Mouse (Mus musculus): Measurements from ENCODE around the gene Ccr5. TPM values are rescaled to one million over a fixed set of nuclear protein-coding genes. Genes with fewer than 3 reads are reported as not detected.
"Not testable (repeated sequence)": the region's sequence is repeated elsewhere in the genome, so short reads cannot be mapped to it uniquely, and the experiment has no call there.

Ccr5 gene
- polyA plus RNA-seq, 1 experiment from 2014 or later = 0.27 TPM

GRCm38 (mm10) chr9:124111997-124112396 is 9.3 kb upstream of the Ccr5 start:
- WGBS = 67% methylated on average over 1 of the region's 1 CpGs
- no peak for ATAC-seq (ENCODE audit: extremely low read depth, insufficient number of reproducible peaks, low FRiP score, low TSS enrichment)
- H3K9me3 ChIP-seq = no peaks in the 10 kb centered on the region

GRCm38 (mm10) chr9:124112591-124113239 is 8.6 kb upstream of the Ccr5 start:
- H3K4me2 ChIP-seq = no peak overlapping the region
- ATAC-seq (ENCODE audit: extremely low read depth, insufficient number of reproducible peaks, low FRiP score, low TSS enrichment) = no peak
- 54% methylated on average over 1 of the region's 1 CpGs for WGBS

More at GRCm38 (mm10) chr9:124111997-124112396, 9.3 kb upstream of the Ccr5 start:
- no peaks in the 10 kb centered on the region for H3K4me1 ChIP-seq
- no peak overlapping the region for H3K27ac ChIP-seq (replicated peaks)
- no peak overlapping the region for H3K4me2 ChIP-seq
- no peak overlapping the region for H3K4me3 ChIP-seq
- no peaks in the 10 kb centered on the region for H3K27me3 ChIP-seq (replicated peaks)
- no peak overlapping the region for H3K9ac ChIP-seq
- no peaks in the 10 kb centered on the region for H3K36me3 ChIP-seq

GRCm38 (mm10) chr9:124113777-124114176 is 7.6 kb upstream of the Ccr5 start:
- no peaks in the 10 kb centered on the region for H3K27me3 ChIP-seq (replicated peaks)
- no peaks in the 10 kb centered on the region for H3K36me3 ChIP-seq
- no peak overlapping the region for H3K4me3 ChIP-seq
- H3K4me2 ChIP-seq = no peak overlapping the region
- H3K9me3 ChIP-seq = no peaks in the 10 kb centered on the region
- H3K27ac ChIP-seq (replicated peaks) = no peak overlapping the region
- no peak for ATAC-seq (ENCODE audit: extremely low read depth, insufficient number of reproducible peaks, low FRiP score, low TSS enrichment)
- 76% methylated on average over 1 of the region's 1 CpGs for WGBS
- H3K9ac ChIP-seq = no peak overlapping the region
- no peaks in the 10 kb centered on the region for H3K4me1 ChIP-seq

More at GRCm38 (mm10) chr9:124112591-124113239, 8.6 kb upstream of the Ccr5 start:
- no peak overlapping the region for H3K9ac ChIP-seq
- H3K27me3 ChIP-seq (replicated peaks) = no peaks in the 10 kb centered on the region
- H3K9me3 ChIP-seq = no peaks in the 10 kb centered on the region
- no peak overlapping the region for H3K4me3 ChIP-seq
- no peak overlapping the region for H3K27ac ChIP-seq (replicated peaks)
- no peaks in the 10 kb centered on the region for H3K36me3 ChIP-seq
- H3K4me1 ChIP-seq = no peaks in the 10 kb centered on the region

- no peak for ATAC-seq (ENCODE audit: extremely low read depth, insufficient number of reproducible peaks, low FRiP score, low TSS enrichment)
- H3K36me3 ChIP-seq = no peaks in the 10 kb centered on the region
- H3K9ac ChIP-seq = no peak overlapping the region
- H3K4me1 ChIP-seq = no peaks in the 10 kb centered on the region
- 81% methylated on average over 1 of the region's 1 CpGs for WGBS
- no peak overlapping the region for H3K4me2 ChIP-seq
- no peaks in the 10 kb centered on the region for H3K27me3 ChIP-seq (replicated peaks)
- H3K9me3 ChIP-seq = no peaks in the 10 kb centered on the region
- H3K4me3 ChIP-seq = no peak overlapping the region
- H3K27ac ChIP-seq (replicated peaks) = no peak overlapping the region
These were observed 2.9 kb upstream of the Ccr5 start for GRCm38 (mm10) chr9:124118489-124118888.

GRCm38 (mm10) chr9:124125576-124125975 is 4.2 kb downstream of the Ccr5 start:
- H3K4me1 ChIP-seq = peaks cover 3% of the 10 kb centered on the region; the same call in 1 of the 2 replicates
- H3K4me2 ChIP-seq = no peak overlapping the region
- no peak overlapping the region for H3K4me3 ChIP-seq
- H3K9me3 ChIP-seq = no peaks in the 10 kb centered on the region
- H3K27ac ChIP-seq (replicated peaks) = peak overlapping the region; percentile 77; the same call in 1 of the 2 replicates
- ATAC-seq (ENCODE audit: extremely low read depth, insufficient number of reproducible peaks, low FRiP score, low TSS enrichment) = no peak
- no peak overlapping the region for H3K9ac ChIP-seq
- no peaks in the 10 kb centered on the region for H3K27me3 ChIP-seq (replicated peaks)
- no peaks in the 10 kb centered on the region for H3K36me3 ChIP-seq
- 81% methylated on average over 11 of the region's 11 CpGs for whole genome bisulfite sequencing

GRCm38 (mm10) chr9:124126373-124126772 is 5.0 kb downstream of the Ccr5 start:
- Histone ChIP-seq H3K27ac (replicated peaks) (peak overlapping the region; percentile 77), H3K27me3 (replicated peaks) (no peaks in the 10 kb centered on the region), H3K36me3 (no peaks in the 10 kb centered on the region), H3K4me2 (peak overlapping the region; percentile 13; the same call in 1 of the 2 replicates), H3K4me1 (peaks cover 3% of the 10 kb centered on the region; the same call in 1 of the 2 replicates), H3K9ac (peak overlapping the region; percentile 50), H3K9me3 (no peaks in the 10 kb centered on the region), H3K4me3 (no peak overlapping the region)
- 22% methylated on average over 5 of the region's 5 CpGs for WGBS
- no peak for ATAC-seq (ENCODE audit: extremely low read depth, insufficient number of reproducible peaks, low FRiP score, low TSS enrichment)

GRCm38 (mm10) chr9:124127412-124127811 is 6.1 kb downstream of the Ccr5 start:
- Histone ChIP-seq H3K9me3 (no peaks in the 10 kb centered on the region), H3K4me1 (peaks cover 3% of the 10 kb centered on the region; the same call in 1 of the 2 replicates), H3K9ac (no peak overlapping the region), H3K36me3 (no peaks in the 10 kb centered on the region), H3K4me3 (no peak overlapping the region), H3K27ac (replicated peaks) (peak overlapping the region; percentile 42; the same call in 1 of the 2 replicates), H3K27me3 (replicated peaks) (no peaks in the 10 kb centered on the region), H3K4me2 (no peak overlapping the region)
- no peak for ATAC-seq (ENCODE audit: extremely low read depth, insufficient number of reproducible peaks, low FRiP score, low TSS enrichment)
- 24% methylated on average over 4 of the region's 4 CpGs for WGBS

- H3K36me3 ChIP-seq = no peaks in the 10 kb centered on the region
- H3K4me1 ChIP-seq = peaks cover 3% of the 10 kb centered on the region; the same call in 1 of the 2 replicates
- no peak overlapping the region for H3K4me3 ChIP-seq
- no peak overlapping the region for H3K27ac ChIP-seq (replicated peaks)
- H3K9me3 ChIP-seq = no peaks in the 10 kb centered on the region
- WGBS = 0% methylated on average over 1 of the region's 1 CpGs
- H3K4me2 ChIP-seq = no peak overlapping the region
- no peak overlapping the region for H3K9ac ChIP-seq
- ATAC-seq (ENCODE audit: extremely low read depth, insufficient number of reproducible peaks, low FRiP score, low TSS enrichment) = no peak
- H3K27me3 ChIP-seq (replicated peaks) = no peaks in the 10 kb centered on the region
These were observed 7.0 kb downstream of the Ccr5 start for GRCm38 (mm10) chr9:124128379-124128778.

GRCm38 (mm10) chr9:124132899-124133298 is 11.6 kb downstream of the Ccr5 start:
- H3K9ac ChIP-seq; H3K4me2 ChIP-seq; H3K36me3 ChIP-seq; H3K27ac ChIP-seq (replicated peaks); H3K9me3 ChIP-seq; H3K27me3 ChIP-seq (replicated peaks); H3K4me1 ChIP-seq; ATAC-seq (ENCODE audit: extremely low read depth, insufficient number of reproducible peaks, low FRiP score, low TSS enrichment); H3K4me3 ChIP-seq: not testable (repeated sequence)
- 68% methylated on average over 2 of the region's 2 CpGs for WGBS

GRCm38 (mm10) chr9:124134919-124135318 is 13.6 kb downstream of the Ccr5 start:
- H3K4me3 ChIP-seq; H3K9ac ChIP-seq; H3K4me2 ChIP-seq; ATAC-seq (ENCODE audit: extremely low read depth, insufficient number of reproducible peaks, low FRiP score, low TSS enrichment); H3K27me3 ChIP-seq (replicated peaks); H3K27ac ChIP-seq (replicated peaks); H3K4me1 ChIP-seq; H3K9me3 ChIP-seq; H3K36me3 ChIP-seq: not testable (repeated sequence)
- 61% methylated on average over 1 of the region's 1 CpGs for WGBS

GRCm38 (mm10) chr9:124137619-124138018 is 16.3 kb downstream of the Ccr5 start:
- H3K36me3 ChIP-seq = no peaks in the 10 kb centered on the region
- H3K4me2 ChIP-seq = no peak overlapping the region

More at GRCm38 (mm10) chr9:124137619-124138018, 16.3 kb downstream of the Ccr5 start:
- H3K27me3 ChIP-seq (replicated peaks) = no peaks in the 10 kb centered on the region
- H3K9ac ChIP-seq = no peak overlapping the region
- H3K27ac ChIP-seq (replicated peaks) = no peak overlapping the region
- no peak for ATAC-seq (ENCODE audit: extremely low read depth, insufficient number of reproducible peaks, low FRiP score, low TSS enrichment)
- H3K4me1 ChIP-seq = peaks cover 9% of the 10 kb centered on the region; the same call in 1 of the 2 replicates
- H3K9me3 ChIP-seq = peaks cover 3% of the 10 kb centered on the region; the same call in 1 of the 2 replicates
- H3K4me3 ChIP-seq = no peak overlapping the region
- WGBS = 50% methylated on average over 11 of the region's 11 CpGs
